Mouse (Mus musculus): ENCODE results near the gene Cebpa.

- TF ChIP-seq POLR2A (IDR thresholded peaks at IDR 0.05; ENCODE audit: low read depth, low read length), result no peak
- no peak for TF ChIP-seq CTCF (IDR thresholded peaks at IDR 0.05; ENCODE audit: extremely low read depth, insufficient read length, insufficient replicate concordance, low read depth, low read length)
Measured at GRCm38 (mm10) chr7:35113136-35113535, 6.0 kb upstream of the Cebpa start.

Measured in small intestine, adult 2 months (tissue).